Mouse (Mus musculus) liver, adult 2 months (tissue): ENCODE data around the gene Mettl21c. TPM values are rescaled to one million over a fixed set of nuclear protein-coding genes. Genes with fewer than 3 reads are reported as not detected.
A peak's percentile ranks its signal among the peaks of the same experiment; 100 is the strongest.
"Not testable (repeated sequence)": the region's sequence is repeated elsewhere in the genome, so short reads cannot be mapped to it uniquely, and the experiment has no call there.

Experiments
- DNase-seq: peaks from one replicate; pipeline ENCODE4 v3.0.0-alpha.2; 2011; ENCODE audit warnings: low read depth, low spot score; ENCODE audit errors: extremely low read depth
- H3K27ac ChIP-seq: fragments of 200-500 bp; replicated peaks from 2 replicates; pipeline ENCODE4 v1.5.1; 2012; ENCODE audit warnings: low read depth, mild to moderate bottlenecking, control low read depth, inconsistent platforms, low read length; ENCODE audit not compliant: insufficient read depth
- H3K27me3 ChIP-seq: fragments of 200-500 bp; 2 replicates; pipeline ENCODE4 v1.6.1; 2012; ENCODE audit warnings: mild to moderate bottlenecking, moderate library complexity, low read length, inconsistent platforms; ENCODE audit not compliant: control insufficient read depth, insufficient read depth
- H3K36me3 ChIP-seq: fragments of 200-500 bp; 2 replicates; pipeline ENCODE4 v1.6.1; 2012; ENCODE audit warnings: low read length, inconsistent platforms; ENCODE audit not compliant: control insufficient read depth, insufficient read depth
- H3K4me1 ChIP-seq: fragments of 200-500 bp; 2 replicates; pipeline ENCODE4 v1.6.1; 2011; ENCODE audit warnings: low read length; ENCODE audit not compliant: control insufficient read depth, insufficient read depth
- H3K4me3 ChIP-seq: fragments of 200-500 bp; 2 replicates; pipeline ENCODE4 v1.5.1; 2011; ENCODE audit warnings: low read depth, mild to moderate bottlenecking, control low read depth, low read length, moderate library complexity; ENCODE audit not compliant: insufficient read depth
- H3K79me2 ChIP-seq: fragments of 200-500 bp; 2 replicates; pipeline ENCODE4 v1.6.1; 2012; ENCODE audit warnings: inconsistent platforms, mild to moderate bottlenecking, low read length, moderate library complexity; ENCODE audit not compliant: control insufficient read depth, insufficient read depth
- H3K9ac ChIP-seq: fragments of 200-500 bp; 2 replicates; pipeline ENCODE4 v1.6.1; 2012; ENCODE audit warnings: low read depth, mild to moderate bottlenecking, control low read depth, inconsistent platforms, low read length
- CTCF ChIP-seq: fragments of 200-500 bp; IDR thresholded peaks from 2 replicates; pipeline ENCODE4 v1.5.1; 2011; ENCODE audit warnings: low read depth, low read length, control low read depth
- POLR2A ChIP-seq: fragments of 200-500 bp; IDR thresholded peaks from 2 replicates; pipeline ENCODE4 v1.6.1; 2011; ENCODE audit warnings: low read length, control low read depth; ENCODE audit not compliant: insufficient read depth; ENCODE audit errors: extremely low read depth
- WGBS: fragments of 180-500 bp; shearing (Covaris S2); methylation state at CpG from one replicate; pipeline ENCODE4 v1.1.7; 2018; 5-methylcytosine and 5-hydroxymethylcytosine counted together
- polyA plus RNA-seq: library from polyadenylated mRNA; depleted of rRNA; stranded (reverse); fragments of >200 nt; gene quantifications from 2 replicates; pipeline ENCODE4 v1.2.3, GENCODE M21; 2012; rRNA removed
- total RNA-seq: library from RNA; depleted of rRNA; stranded (reverse); fragments of >200 nt; gene quantifications from 2 replicates; pipeline ENCODE4 v1.2.3, GENCODE M21; 2014; rRNA removed

Gene Mettl21c
- not detected in 2 replicates for total RNA-seq
- polyA plus RNA-seq = not detected in 2 replicates

GRCm38 (mm10) chr1:44019934-44020333 is at the start of gene Mettl21c:
Gene Mettl21c, minus strand, starts transcription at chr1:44020034.
- TF ChIP-seq CTCF (no peak), POLR2A (no peak)
- Histone ChIP-seq H3K4me1 (no peaks in the 10 kb centered on the region), H3K27ac (no peak within 1 kb of the TSS), H3K36me3 (no peaks in the 10 kb centered on the region), H3K9ac (no peak within 1 kb of the TSS), H3K79me2 (no peaks in the 10 kb centered on the region), H3K4me3 (no peak within 1 kb of the TSS), H3K27me3 (no peaks in the 10 kb centered on the region)
- no peak for DNase-seq

GRCm38 (mm10) chr1:44064625-44065024 is 44.8 kb upstream of the Mettl21c start:
- 0% methylated on average over 1 of the region's 1 CpGs for WGBS
- DNase-seq = peak; percentile 52
- H3K36me3 ChIP-seq = no peaks in the 10 kb centered on the region
- no peak overlapping the region for H3K27ac ChIP-seq
- no peak overlapping the region for H3K4me3 ChIP-seq
- no peaks in the 10 kb centered on the region for H3K27me3 ChIP-seq
- H3K4me1 ChIP-seq = no peaks in the 10 kb centered on the region
- TF ChIP-seq POLR2A (no peak), CTCF (no peak)
- H3K9ac ChIP-seq = no peak overlapping the region
- H3K79me2 ChIP-seq = no peaks in the 10 kb centered on the region

- WGBS = 93% methylated on average over 6 of the region's 6 CpGs
- H3K4me3 ChIP-seq = no peak overlapping the region
- H3K4me1 ChIP-seq = no peaks in the 10 kb centered on the region
- no peaks in the 10 kb centered on the region for H3K79me2 ChIP-seq
- no peak for DNase-seq
- no peaks in the 10 kb centered on the region for H3K27me3 ChIP-seq
- TF ChIP-seq CTCF (no peak), POLR2A (no peak)
- H3K9ac ChIP-seq = no peak overlapping the region
- H3K36me3 ChIP-seq = no peaks in the 10 kb centered on the region
- H3K27ac ChIP-seq = no peak overlapping the region
Measured at GRCm38 (mm10) chr1:44063439-44063838, 43.6 kb upstream of the Mettl21c start.

GRCm38 (mm10) chr1:44061836-44062235 is 42.0 kb upstream of the Mettl21c start, which contains the start of gene Gm8251:
Gene Gm8251, minus strand, starts transcription at chr1:44061936.
- H3K27me3 ChIP-seq = no peaks in the 10 kb centered on the region
- TF ChIP-seq CTCF (no peak), POLR2A (no peak)
- 87% methylated on average over 2 of the region's 2 CpGs for WGBS

GRCm38 (mm10) chr1:44057805-44058204 is 38.0 kb upstream of the Mettl21c start:
- Histone ChIP-seq H3K36me3 (no peaks in the 10 kb centered on the region), H3K27ac (no peak overlapping the region), H3K4me1 (no peaks in the 10 kb centered on the region), H3K27me3 (no peaks in the 10 kb centered on the region), H3K9ac (no peak overlapping the region), H3K4me3 (no peak overlapping the region), H3K79me2 (no peaks in the 10 kb centered on the region)
- TF ChIP-seq CTCF (no peak), POLR2A (no peak)
- 86% methylated on average over 3 of the region's 3 CpGs for WGBS
- no peak for DNase-seq

More at GRCm38 (mm10) chr1:44061836-44062235, 42.0 kb upstream of the Mettl21c start, which contains the start of gene Gm8251:
- Histone ChIP-seq H3K36me3 (no peaks in the 10 kb centered on the region), H3K4me1 (no peaks in the 10 kb centered on the region), H3K79me2 (no peaks in the 10 kb centered on the region), H3K27ac (no peak within 1 kb of the TSS), H3K4me3 (no peak within 1 kb of the TSS), H3K9ac (no peak within 1 kb of the TSS)
- DNase-seq = no peak

- Histone ChIP-seq H3K27ac (no peak overlapping the region), H3K9ac (no peak overlapping the region), H3K4me1 (peaks cover 4% of the 10 kb centered on the region; the same call in 1 of the 2 replicates), H3K27me3 (no peaks in the 10 kb centered on the region), H3K4me3 (no peak overlapping the region), H3K36me3 (no peaks in the 10 kb centered on the region), H3K79me2 (no peaks in the 10 kb centered on the region)
- DNase-seq = no peak
- TF ChIP-seq POLR2A (no peak), CTCF (no peak)
- WGBS = 80% methylated on average over 2 of the region's 2 CpGs
Measured at GRCm38 (mm10) chr1:44046556-44046955, 26.7 kb upstream of the Mettl21c start.

- not testable (repeated sequence) for H3K9ac ChIP-seq, H3K4me1 ChIP-seq, H3K36me3 ChIP-seq, H3K27me3 ChIP-seq, H3K4me3 ChIP-seq, H3K79me2 ChIP-seq, H3K27ac ChIP-seq, DNase-seq
- WGBS = 82% methylated on average over 5 of the region's 5 CpGs
Measured at GRCm38 (mm10) chr1:44045689-44046088, 25.9 kb upstream of the Mettl21c start.
